Mouse (Mus musculus) forebrain, embryonic 10.5 days (tissue): ENCODE measurements at regions not wholly inside any gene's neighbourhood (a gene's known extent, or its start where the extent isn't known, plus 50 kb on each side); places are given as distances from the start of the nearest gene placed in this dataset.

Experiments
- DNase-seq: peaks from one replicate; pipeline ENCODE4 v3.0.0-alpha.2; 2017; ENCODE audit warnings: low spot score; ENCODE audit errors: extremely low spot score
- H3K27ac ChIP-seq: fragments of 300-500 bp; sonication (generic); 2 replicates; pipeline ENCODE4 v1.5.1; 2016; ENCODE audit warnings: mild to moderate bottlenecking
- H3K27me3 ChIP-seq: fragments of 300-500 bp; sonication (generic); 2 replicates; pipeline ENCODE4 v1.6.1; 2016; ENCODE audit warnings: mild to moderate bottlenecking; ENCODE audit not compliant: poor library complexity, severe bottlenecking
- H3K36me3 ChIP-seq: fragments of 300-500 bp; sonication (generic); replicated peaks from 2 replicates; pipeline ENCODE4 v1.6.1; 2016; ENCODE audit warnings: mild to moderate bottlenecking, moderate library complexity
- H3K4me1 ChIP-seq: fragments of 300-500 bp; sonication (generic); 2 replicates; pipeline ENCODE4 v1.6.1; 2016
- H3K4me3 ChIP-seq: fragments of 300-500 bp; sonication (generic); 2 replicates; pipeline ENCODE4 v1.5.1; 2016; ENCODE audit warnings: mild to moderate bottlenecking, moderate library complexity
- H3K9me3 ChIP-seq: fragments of 300-500 bp; sonication (generic); 2 replicates; pipeline ENCODE4 v1.6.1; 2016; ENCODE audit warnings: mild to moderate bottlenecking, moderate library complexity
- WGBS: fragments of 180-500 bp; shearing (Covaris S2); methylation state at CpG from one replicate; pipeline ENCODE4 v1.1.7; 2016; 5-methylcytosine and 5-hydroxymethylcytosine counted together

DNA sequence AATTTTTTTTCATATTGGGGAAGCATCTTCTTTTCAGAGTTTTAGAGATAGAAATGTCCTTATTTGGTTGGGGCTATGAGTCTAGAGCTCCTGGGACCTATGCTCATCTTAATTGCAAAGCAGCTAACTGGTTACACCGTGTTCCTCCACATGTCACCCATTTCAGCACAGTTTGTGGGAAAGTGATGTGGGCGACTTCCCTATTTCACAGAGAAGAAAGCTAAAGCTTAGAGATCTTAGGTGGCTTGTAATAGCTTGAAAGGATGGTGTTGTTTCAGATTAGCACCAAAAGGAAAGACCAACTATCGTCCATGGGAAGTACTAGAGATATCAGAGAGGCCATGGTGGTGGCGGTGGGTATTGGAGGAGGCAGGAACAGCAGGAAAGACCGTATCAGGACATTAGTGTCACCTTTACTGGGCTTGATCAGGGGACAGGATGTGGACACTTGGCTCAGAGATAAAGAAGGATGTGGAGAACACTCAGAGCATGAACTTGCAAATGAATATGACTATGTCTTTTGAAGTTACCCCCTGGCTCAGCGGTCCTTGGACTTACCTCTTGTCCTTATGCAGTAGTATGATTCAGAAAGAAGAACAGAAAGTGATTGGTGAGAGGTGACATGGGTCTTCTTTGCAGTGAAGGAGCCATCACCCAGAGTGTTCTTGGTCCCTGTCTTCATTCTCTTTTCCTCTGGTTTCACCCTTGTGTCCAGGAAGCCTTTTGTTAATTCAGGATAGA, 182.4 kb upstream of the Stt3b start:
- DNase-seq: no peak
- Histone ChIP-seq H3K9me3 (no peaks in the 10 kb centered on the region), H3K27ac (no peak overlapping the region), H3K4me1 (0 out of 2 replicates have a peak, but pooled peaks cover 3% of the 10 kb centered on the region), H3K4me3 (no peak overlapping the region), H3K36me3 (no peaks in the 10 kb centered on the region), H3K27me3 (no peaks in the 10 kb centered on the region)
- 92% methylated on average over 6 of the region's 6 CpGs for WGBS

DNA sequence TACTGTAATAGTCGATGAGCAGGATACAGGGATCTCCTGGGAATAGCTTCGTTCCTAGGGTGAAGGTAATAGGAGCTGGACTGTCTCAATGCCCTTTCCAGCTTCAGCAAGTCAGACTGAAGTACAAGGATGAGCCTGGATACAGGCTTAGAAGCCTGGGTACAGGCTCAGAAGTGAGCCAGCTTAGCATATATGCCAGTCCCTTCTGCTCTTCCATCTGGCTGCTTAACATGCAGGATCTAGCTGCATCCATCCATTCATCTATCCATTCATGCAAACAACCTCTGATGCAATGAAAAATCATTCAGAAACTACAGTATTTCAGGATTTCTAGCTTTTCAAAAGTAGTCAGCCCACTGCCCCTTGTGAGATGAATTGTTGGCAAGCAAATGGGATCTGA, 183.5 kb upstream of the Stt3b start:
- Histone ChIP-seq H3K27me3 (no peaks in the 10 kb centered on the region), H3K4me3 (no peak overlapping the region), H3K27ac (no peak overlapping the region), H3K4me1 (0 out of 2 replicates have a peak, but pooled peaks cover 3% of the 10 kb centered on the region), H3K36me3 (no peaks in the 10 kb centered on the region), H3K9me3 (no peaks in the 10 kb centered on the region)
- no peak for DNase-seq
- WGBS: 94% methylated on average over 2 of the region's 2 CpGs

DNA sequence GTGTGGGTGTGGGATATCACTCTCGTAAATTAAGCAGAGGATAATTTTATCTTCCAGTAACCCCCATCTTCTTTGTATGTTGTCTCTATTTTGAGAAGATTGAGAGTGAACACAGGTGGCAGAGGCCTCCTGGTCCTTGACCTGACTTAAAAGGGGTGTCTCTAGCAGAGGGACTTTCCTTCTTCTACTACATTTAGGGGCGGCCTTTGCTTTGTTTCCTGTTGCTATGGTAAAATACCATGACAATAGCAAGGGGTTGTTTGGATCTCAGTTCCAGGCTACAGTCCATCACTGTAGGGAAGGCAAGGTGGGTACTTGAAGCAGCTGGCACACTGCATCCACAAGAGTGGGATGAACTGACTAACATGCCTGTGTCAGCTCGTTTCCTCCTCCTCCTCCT, 189.3 kb upstream of the Stt3b start:
- 60% methylated on average over 3 of the region's 3 CpGs for WGBS

DNA sequence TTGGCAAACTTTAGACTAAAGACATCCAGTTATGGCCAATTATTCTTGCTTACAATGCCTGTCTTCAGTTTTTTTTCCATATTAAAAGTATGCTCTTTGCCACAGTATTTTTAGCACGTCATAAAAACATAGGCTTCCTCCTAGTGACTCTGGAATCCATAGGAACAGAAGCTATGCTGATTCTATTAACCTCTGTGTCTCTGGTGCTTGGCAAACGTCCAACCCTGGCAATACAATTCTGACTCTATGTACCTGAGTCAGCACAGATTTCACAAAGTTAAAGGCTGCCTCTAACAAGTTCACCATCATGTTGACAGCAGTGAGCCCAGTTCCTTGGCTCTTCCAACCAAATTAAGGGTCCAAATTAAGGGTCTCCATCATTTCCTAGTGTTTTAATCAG, 194.6 kb upstream of the Stt3b start:
- Histone ChIP-seq H3K4me1 (peaks cover 11% of the 10 kb centered on the region), H3K36me3 (no peaks in the 10 kb centered on the region), H3K4me3 (no peak overlapping the region), H3K9me3 (no peaks in the 10 kb centered on the region), H3K27me3 (no peaks in the 10 kb centered on the region), H3K27ac (no peak overlapping the region)
- DNase-seq: no peak
- 73% methylated on average over 2 of the region's 2 CpGs for WGBS

More for the DNA sequence above, 189.3 kb upstream of the Stt3b start:
- Histone ChIP-seq H3K27me3 (no peaks in the 10 kb centered on the region), H3K36me3 (no peaks in the 10 kb centered on the region), H3K4me3 (no peak overlapping the region), H3K27ac (no peak overlapping the region), H3K4me1 (0 out of 2 replicates have a peak, but pooled peaks cover 5% of the 10 kb centered on the region), H3K9me3 (no peaks in the 10 kb centered on the region)
- DNase-seq: no peak

DNA sequence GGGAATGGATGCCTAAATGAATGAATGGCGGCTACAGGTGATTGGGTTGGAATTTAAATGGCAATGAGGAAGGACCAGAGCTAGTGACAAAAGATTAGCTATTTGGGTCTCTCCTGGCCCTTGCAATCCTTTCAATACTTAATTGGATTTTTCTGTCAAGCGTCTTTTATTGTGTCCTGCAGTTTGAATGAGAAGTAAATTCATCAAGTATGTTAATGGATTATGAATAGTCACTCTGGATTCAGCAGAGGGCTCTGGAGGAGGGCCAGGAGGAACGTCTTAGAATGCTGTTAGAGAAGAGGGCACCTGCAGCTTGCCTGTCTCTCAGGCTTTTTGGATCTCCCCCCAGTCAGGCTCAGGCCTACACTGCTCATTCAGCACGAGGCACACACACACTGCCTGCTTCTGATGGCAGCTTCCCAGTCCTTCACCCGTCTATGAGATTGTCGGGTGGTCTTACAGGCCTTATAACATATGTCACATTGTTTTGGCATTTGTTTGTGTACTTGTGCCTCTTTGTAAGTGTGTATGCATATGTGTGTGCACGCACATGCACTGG, 197.0 kb upstream of the Stt3b start:
- no peak for DNase-seq
- 57% methylated on average over 7 of the region's 7 CpGs for WGBS
- H3K4me1 ChIP-seq: peaks cover 10% of the 10 kb centered on the region
- H3K36me3 ChIP-seq: no peaks in the 10 kb centered on the region
- no peak overlapping the region for H3K4me3 ChIP-seq
- no peak overlapping the region for H3K27ac ChIP-seq
- H3K27me3 ChIP-seq: no peaks in the 10 kb centered on the region
- H3K9me3 ChIP-seq: no peaks in the 10 kb centered on the region

DNA sequence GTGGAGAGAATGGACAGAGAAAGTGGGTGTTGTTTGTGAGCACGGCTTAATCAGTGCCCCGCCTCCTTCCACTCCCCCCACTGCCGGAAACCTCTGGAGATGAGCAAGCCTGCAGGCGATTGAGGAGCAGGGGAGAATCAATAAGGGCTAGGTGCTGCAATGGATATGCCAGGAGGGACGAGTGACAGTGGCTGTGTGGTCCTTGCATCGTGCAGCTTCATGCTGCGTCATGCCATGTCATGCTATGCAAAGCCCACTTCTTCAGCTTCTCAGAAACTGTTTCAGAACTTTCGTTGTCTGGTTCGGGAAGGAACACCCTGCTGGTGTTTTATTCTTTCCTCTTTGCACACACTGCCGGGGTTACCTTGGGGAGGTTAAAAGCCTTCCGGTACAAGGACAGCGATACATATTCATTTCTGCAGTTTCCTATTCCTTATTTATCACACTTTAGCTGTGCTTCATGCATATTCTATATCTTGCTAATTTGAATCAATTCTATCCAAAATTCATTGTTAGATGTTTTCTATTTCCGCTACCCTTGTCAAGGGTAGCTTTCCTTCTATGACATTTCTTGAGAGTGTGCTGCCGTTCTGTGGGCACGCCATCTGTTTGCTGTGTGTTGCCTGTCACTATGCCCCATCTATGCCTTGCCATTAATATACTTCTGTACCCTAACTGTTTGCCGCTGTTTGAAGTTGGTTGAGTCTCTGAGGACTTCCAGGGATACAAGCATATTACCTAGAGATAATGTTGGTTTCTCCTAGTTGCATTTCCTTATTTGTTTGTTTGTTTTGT, 202.8 kb upstream of the Stt3b start:
- peaks cover 6% of the 10 kb centered on the region for H3K4me1 ChIP-seq
- no peaks in the 10 kb centered on the region for H3K27me3 ChIP-seq
- H3K27ac ChIP-seq: no peak overlapping the region
- H3K4me3 ChIP-seq: no peak overlapping the region
- H3K36me3 ChIP-seq: no peaks in the 10 kb centered on the region
- WGBS: 65% methylated on average over 16 of the region's 16 CpGs
- peaks cover 23% of the 10 kb centered on the region; the same call in 1 of the 2 replicates for H3K9me3 ChIP-seq
- DNase-seq: no peak

DNA sequence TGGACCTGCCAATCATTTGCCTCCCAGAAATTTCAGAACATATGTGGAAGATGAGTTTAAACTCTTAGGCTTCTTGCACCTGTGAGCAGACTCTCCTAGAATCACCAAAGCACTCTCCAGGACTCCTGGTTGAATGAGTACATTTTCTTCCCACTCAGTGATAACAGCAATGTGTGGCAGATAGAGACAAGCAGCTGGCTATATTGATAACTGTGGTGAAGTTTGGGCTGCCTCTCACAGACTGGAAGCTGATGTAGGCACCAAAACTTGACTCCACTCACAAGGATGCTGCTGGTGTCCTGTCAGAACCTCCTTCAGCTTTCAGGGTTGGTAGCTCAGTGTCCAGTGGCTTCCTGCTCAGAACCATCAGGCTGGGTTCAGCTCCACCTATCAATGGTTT, 207.7 kb upstream of the Stt3b start:
- Histone ChIP-seq H3K27me3 (no peaks in the 10 kb centered on the region), H3K9me3 (peaks cover 23% of the 10 kb centered on the region; the same call in 1 of the 2 replicates), H3K4me1 (peaks cover 2% of the 10 kb centered on the region; the same call in 1 of the 2 replicates), H3K27ac (no peak overlapping the region), H3K4me3 (no peak overlapping the region), H3K36me3 (no peaks in the 10 kb centered on the region)
- DNase-seq: no peak

DNA sequence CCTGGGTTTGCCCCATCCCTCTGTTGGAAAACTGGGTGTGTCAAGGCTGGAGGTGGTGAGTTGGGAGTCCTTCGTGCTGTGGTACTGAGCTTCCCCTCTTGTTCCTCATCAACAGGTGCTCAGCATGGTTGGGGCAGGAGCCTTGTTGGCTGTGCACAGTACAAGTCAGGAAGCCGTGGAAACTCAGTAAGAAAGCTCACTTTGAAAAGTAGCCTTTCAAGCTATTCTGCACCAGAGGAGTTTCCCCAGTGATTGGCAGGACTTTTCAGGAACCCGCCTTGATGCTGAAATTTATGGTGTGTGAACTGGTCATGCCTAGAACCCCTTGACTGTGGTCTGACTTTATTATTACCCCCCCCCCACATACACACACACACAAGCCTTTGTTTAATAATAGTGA, 213.9 kb upstream of the Stt3b start:
- WGBS: 78% methylated on average over 3 of the region's 3 CpGs

DNA sequence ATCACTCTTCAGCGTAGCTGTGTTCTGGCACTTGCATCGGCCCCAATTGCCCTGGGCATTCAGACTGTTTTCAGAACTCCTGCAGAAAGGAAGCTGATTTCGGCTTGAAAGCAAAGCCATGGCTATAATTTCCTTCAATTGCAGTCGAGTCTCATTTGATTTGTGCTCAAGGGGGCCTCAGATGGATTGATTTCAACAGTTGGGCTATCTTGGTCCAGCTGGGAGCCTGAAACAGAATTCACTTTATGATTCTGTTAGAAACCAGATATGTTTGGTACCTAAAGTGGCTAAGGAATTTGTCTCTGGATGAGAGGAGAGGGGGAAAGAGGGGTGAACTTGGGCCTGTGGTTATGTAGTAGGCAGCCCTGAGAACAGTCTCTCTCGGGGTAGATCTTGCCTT, 214.4 kb upstream of the Stt3b start:
- Histone ChIP-seq H3K27ac (no peak overlapping the region), H3K36me3 (no peaks in the 10 kb centered on the region), H3K4me1 (peaks cover 3% of the 10 kb centered on the region; the same call in 1 of the 2 replicates), H3K27me3 (no peaks in the 10 kb centered on the region), H3K9me3 (no peaks in the 10 kb centered on the region; the same call in 1 of the 2 replicates), H3K4me3 (no peak overlapping the region)
- WGBS: 77% methylated on average over 5 of the region's 5 CpGs
- no peak for DNase-seq

More for the DNA sequence above, 213.9 kb upstream of the Stt3b start:
- no peak overlapping the region for H3K27ac ChIP-seq
- H3K4me1 ChIP-seq: peaks cover 3% of the 10 kb centered on the region; the same call in 1 of the 2 replicates
- no peaks in the 10 kb centered on the region for H3K27me3 ChIP-seq
- no peak overlapping the region for H3K4me3 ChIP-seq
- H3K9me3 ChIP-seq: no peaks in the 10 kb centered on the region; the same call in 1 of the 2 replicates
- DNase-seq: no peak
- H3K36me3 ChIP-seq: no peaks in the 10 kb centered on the region

DNA sequence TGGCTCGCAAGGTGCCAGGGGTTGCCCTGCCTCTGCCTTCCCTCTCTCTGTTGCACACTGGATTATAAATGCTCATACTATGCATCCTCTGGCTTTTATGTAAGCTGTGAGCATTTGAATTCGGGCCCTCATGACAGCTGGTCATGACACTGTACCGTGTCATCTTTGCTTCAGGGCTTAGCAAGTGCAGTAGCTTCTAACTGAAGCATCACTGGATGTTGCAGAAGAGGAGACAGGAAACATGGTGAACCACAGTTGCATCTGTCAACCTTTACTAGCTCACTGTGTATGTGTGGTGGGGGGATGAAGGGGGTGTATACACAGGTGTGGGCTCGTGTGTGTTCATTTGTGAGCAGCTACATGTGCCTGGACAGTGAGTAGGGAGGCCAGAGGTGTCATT, 216.1 kb upstream of the Stt3b start:
- no peak for DNase-seq
- Histone ChIP-seq H3K4me3 (no peak overlapping the region), H3K4me1 (peaks cover 3% of the 10 kb centered on the region; the same call in 1 of the 2 replicates), H3K9me3 (no peaks in the 10 kb centered on the region; the same call in 1 of the 2 replicates), H3K36me3 (no peaks in the 10 kb centered on the region), H3K27ac (no peak overlapping the region), H3K27me3 (no peaks in the 10 kb centered on the region)
- WGBS: 87% methylated on average over 4 of the region's 4 CpGs

DNA sequence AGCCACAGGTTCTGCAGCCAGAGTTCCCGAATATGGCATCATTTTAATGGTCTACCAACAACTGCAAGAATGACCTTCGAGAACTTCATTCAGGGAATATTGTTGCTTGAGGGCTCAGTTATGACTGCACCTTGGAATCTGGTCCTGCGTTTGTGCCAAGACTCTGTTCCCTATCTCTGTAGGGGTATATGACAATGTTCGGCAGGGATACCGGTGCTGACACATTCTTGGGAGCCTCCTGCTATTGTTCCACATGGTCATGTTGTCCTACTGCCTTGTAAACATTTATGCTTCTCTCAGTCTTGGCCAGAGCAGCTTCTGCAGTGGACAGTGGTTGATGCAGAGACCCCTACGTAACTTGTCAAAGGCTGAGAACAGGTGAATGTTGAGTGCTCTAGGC, 216.8 kb upstream of the Stt3b start:
- H3K27ac ChIP-seq: no peak overlapping the region
- no peaks in the 10 kb centered on the region for H3K36me3 ChIP-seq
- DNase-seq: no peak
- H3K4me1 ChIP-seq: peaks cover 3% of the 10 kb centered on the region; the same call in 1 of the 2 replicates
- WGBS: 95% methylated on average over 6 of the region's 6 CpGs
- no peaks in the 10 kb centered on the region for H3K27me3 ChIP-seq
- no peak overlapping the region for H3K4me3 ChIP-seq
- no peaks in the 10 kb centered on the region for H3K9me3 ChIP-seq

DNA sequence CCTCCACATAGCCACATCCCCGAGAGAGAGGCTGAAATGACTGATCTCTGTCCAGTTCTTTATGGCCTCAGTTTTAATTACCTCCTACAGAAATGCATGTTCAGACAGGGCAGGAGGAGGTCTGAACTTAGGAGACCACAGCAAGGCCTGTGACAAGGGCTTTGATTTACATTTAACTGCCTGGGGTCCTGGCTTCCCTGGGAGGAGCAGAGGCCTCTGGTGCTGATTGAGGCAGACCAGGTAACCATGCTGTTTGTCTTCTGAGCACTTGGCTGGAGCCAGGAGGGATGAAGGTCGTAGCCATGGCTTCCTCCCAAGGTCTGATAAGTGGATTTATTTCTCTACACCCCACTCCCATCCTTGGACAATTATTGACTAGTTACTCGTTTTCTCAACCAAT, 224.0 kb upstream of the Stt3b start:
- Histone ChIP-seq H3K27ac (no peak overlapping the region), H3K9me3 (no peaks in the 10 kb centered on the region), H3K36me3 (no peaks in the 10 kb centered on the region), H3K27me3 (no peaks in the 10 kb centered on the region), H3K4me1 (0 out of 2 replicates have a peak, but pooled peaks cover 4% of the 10 kb centered on the region), H3K4me3 (no peak overlapping the region)
- WGBS: 68% methylated on average over 3 of the region's 3 CpGs
- DNase-seq: no peak

DNA sequence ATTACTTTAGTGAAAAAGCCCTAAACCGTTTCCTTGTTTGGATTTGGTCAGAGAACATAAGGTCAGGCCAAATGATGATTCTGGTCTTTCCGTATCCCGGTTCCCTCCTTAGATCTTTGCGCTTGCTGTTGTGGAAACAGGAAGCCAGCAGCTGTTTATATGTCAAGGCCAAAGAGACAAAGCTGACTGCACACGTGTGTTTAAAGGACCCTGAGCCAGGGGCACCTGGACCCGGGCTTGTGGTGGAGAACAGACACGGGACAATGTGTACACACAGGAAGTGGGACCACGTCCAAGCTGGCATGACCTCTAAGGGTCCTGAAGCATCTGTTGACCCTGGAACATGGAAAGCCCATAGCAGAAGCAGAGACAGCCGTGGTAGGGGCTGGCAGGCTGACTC, 233.4 kb upstream of the Stt3b start:
- DNase-seq: no peak
- Histone ChIP-seq H3K36me3 (no peaks in the 10 kb centered on the region), H3K27ac (no peak overlapping the region), H3K4me3 (no peak overlapping the region), H3K27me3 (no peaks in the 10 kb centered on the region), H3K9me3 (peaks cover 11% of the 10 kb centered on the region; the same call in 1 of the 2 replicates), H3K4me1 (peaks cover 25% of the 10 kb centered on the region)
- 84% methylated on average over 9 of the region's 9 CpGs for WGBS
